Mouse (Mus musculus): Measurements from ENCODE around the gene Rnf44.

Gene Rnf44

DNA sequence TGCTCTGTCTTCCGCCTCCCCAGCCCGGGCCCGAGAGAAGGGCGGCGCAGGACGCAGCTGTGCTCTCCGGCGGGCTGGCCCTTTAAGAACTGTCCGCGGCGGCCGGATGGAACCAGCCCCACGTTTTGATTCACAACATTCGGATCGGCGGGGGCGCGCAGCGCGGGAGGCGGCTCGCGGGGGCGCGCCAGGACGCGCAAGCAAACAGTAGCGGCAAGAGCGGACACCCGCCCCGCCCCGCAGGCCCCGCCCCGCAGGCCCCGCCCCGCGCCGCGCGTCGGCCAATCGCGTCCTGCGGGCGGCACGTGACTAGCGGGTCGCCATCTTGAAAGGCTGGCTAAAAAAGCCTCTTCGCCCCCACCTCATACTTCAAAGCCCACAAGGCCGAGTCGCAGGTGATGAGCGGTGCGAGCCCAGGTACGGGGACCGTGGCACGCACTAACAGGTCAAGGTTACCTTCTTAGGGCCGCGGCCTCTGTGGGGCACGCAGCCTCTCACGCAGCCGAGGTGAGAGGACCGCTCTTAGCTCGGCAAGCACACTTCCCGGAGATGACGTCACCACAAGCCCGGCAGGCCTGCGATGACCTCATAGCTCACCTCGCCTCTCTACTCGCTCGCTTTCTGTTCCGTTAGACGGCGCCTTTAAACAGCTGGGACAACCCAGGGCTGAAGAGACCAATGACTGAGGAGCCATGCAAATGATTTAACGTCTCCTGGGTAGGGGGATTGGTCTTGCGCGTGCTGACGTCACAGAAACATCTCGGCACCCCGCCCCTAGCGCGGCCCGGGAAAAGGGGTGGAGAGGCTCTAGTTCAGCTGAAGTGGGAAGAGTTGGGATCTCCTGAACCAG, 5.9 kb downstream of the Rnf44 start:
- DNase-seq (ENCODE audit: inconsistent age in 2 of 2, low spot score in 1 of 2) = peak; percentile 98 to 99

DNA sequence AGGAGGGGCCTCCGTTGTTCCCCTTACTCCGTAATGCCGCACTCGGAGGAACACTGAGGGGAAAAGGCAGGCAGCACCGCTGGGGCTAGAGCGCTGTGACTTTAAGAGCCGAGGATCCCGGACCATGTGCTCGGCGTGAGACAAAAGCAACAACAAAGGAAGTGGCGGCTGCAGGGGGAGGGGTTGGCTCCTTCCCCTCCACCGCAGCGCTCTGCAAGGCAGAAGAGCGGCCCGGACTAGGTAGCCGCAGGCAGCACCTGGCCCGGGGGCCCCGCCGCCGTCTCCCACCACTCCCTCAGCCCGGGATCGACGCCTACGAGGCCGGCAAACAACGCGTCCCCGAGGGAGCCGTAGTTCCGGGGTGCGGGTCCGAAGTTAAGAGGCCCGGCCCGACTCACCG, 6.6 kb downstream of the Rnf44 start:
- peak; percentile 86 to 94 for DNase-seq (ENCODE audit: inconsistent age in 2 of 2, low spot score in 1 of 2)

DNA sequence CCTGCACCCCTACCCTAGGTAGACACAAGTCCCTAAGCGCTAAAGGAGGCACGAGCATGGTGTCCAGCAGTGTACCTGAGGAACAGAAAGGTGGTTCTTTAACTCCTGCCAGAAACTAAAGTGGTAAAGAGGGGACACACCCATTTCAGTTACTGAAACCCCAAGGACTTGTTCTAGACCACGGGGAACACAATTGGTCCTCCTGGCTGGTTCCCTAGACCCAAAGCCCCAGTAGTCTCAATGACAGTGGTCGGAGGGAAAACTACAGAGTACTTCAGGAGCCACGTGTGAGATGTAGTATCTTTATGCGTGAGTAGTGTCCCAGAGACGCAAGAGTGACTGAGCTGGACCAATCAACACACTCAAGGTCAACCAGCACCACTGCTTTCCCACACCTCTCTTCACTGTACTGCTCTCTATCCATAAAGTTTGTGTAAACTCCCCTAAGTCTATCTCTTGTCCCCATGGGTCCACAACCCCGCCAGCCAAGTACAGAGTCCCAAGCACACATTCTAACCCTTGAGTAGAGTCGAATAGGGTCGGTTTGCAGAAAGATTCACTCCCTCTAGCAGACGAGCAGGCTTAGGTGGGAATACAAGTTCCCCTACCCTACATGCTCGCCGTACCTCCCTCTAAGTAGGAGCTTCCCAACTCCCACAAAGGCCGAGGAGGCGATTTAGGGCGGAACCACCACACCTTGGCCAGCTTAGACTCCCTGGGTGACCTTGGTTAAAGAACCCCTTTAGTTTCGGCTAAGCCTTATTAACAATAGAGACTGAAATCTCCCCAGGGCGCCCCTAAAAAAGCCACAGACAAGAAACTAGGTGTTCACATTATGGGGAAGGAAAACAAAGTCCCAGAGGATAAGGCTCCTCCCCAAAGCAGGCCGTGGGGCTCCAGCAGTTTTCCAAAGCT, 7.3 kb downstream of the Rnf44 start:
- DNase-seq (ENCODE audit: inconsistent age in 2 of 2, low spot score in 1 of 2) = peak; percentile 43 to 78

DNA sequence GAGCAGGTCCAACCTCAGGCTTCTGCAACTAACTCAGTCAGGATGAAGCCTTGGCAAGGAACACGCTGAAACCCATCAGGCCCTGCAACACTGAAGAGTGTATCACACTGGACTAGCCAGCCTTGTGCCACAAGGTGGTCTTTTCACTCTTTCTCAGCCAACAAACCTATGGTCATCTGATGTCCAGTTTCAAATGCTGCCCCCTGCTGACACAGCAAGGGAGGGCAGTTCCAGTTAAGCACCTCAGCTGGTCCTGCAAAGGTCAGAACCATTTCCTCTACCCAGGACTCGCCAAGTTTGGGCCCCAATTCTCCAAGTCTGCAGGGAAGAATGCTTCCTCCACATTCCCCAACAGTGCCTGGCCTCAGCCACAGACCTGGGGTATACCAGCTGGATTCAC, 8.5 kb downstream of the Rnf44 start:
- DNase-seq (ENCODE audit: inconsistent age in 2 of 2, low spot score in 1 of 2) = peak; percentile 74 to 89

DNA sequence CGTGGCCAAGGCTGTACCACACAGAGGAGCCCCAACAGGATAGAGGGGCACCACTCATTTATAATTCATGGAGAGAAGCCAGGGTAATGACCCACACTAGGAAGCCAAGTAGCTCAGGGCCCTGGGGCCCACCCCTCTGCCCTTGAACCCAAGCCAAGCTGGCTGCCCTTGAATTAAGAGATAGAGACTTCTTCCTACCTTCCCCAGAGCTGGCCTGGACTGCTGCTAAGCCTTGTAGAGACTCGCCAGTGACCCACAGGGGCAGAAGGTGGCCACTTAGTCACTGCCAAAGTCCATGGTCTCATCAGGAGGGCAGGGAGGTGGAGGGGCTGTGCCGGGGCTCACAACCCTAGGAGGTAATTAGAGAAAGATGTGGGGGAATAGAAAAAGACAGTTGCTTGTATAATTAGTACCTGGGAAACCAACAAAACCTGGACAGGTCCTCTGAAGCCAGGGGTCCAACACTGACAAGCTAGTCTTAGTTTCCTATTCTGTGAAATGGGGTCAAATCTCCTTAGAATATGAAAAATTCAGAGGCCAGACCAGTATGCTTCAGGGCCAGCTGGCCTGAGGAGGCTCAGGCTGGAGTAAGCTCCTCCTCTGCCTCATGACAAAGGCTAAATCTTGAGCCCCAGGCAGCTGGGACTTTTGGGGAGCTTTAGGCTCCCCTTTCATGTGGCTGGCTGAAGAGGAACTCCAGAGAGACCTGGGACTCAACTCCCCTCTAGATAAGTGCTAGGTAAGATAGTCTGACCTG, 9.4 kb downstream of the Rnf44 start:
- peak; percentile 92 to 96 for DNase-seq (ENCODE audit: inconsistent age in 2 of 2, low spot score in 1 of 2)

DNA sequence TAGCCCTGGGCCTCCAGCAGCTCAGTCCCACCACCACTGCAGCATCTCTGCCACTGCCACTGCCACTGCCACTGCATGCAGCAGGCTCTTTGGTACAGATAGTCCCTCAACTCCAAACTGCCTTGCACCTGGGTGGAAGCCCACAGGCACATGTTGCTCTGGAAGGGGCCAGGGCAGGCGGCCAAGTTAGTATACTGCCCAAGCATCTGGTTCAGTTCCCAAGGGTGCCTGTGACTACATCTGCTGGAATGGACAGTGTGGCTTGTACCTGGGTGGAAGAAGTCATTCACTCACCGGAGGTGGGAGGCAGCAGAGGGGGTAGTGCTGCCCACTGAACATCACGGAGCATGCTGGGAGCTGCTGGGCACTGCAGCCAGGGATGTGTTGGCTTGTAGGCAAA, 10.4 kb downstream of the Rnf44 start:
- DNase-seq (ENCODE audit: inconsistent age in 2 of 2, low spot score in 1 of 2) = peak in 1 of 2 experiments; percentile 53

DNA sequence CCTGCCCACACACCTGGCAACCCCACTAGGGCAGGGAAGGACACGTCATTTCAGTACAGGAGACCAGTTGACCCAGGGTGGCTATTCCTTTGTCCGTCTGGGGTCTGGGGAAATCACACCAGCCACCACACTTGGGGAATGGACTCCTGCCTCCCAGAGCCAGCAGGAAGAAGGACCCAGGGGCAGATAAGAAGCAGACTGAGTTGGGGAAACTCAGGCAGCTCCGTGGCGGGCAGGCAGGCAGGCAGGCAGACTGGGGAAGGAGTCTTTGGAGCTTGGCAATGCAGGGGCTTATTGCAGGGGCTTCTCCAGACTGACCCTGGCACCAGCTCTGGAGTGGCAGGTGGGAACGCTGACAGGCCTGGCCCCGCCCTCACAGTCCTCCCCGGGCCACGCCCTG, 12.4 kb downstream of the Rnf44 start:
- no peak for DNase-seq (ENCODE audit: inconsistent age in 2 of 2, low spot score in 1 of 2)

DNA sequence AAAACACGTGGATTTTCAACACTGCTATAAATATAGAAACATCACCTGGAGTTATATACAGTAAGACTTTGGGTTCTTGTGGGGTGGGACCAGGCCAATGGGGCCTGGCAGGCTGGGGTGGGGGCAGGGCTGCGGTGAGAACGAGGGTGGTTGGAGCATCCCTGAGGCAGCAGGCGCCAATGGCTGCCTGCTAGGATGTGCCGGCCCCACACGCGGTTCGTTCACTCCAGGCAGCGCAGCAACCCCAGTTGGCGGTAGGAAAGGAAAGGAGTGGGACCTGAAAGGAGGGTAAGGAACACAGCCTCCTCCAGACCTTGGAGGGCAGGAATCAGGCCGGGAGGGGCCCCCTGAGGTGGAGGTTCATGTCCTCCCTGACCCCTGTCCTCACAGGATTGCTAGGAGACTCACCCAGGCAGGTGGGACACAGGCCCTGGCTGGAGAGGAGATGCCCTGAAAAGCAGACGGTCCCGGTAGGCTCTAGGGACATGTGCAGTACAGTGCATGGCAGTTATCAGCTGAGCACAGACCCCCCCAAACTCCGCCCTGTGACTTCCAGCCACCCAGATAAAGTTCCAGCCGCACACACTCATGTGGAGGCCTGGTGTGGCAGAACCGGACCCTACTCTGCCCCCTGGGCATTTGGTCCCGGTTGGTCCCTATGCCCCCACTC, 13.4 kb downstream of the Rnf44 start:
- DNase-seq (ENCODE audit: inconsistent age in 2 of 2, low spot score in 1 of 2) = no peak

DNA sequence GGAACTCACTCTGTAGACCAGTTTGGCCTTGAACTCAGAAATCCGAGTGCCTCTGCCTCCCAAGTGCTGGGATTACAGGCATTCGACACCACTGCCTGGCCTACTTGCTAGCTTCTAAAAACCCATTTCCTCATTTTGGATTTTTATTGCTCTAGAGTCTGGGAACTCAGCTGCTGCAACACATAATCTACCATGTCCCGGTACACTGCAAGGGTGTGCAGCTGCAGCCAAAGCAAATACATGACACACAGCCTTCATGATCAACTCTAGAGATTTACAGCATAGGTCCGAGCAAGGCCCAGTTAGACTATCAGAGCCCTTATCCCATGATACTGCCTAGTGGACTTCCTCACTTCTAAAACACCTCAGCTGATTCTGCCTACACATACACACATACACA, 15.4 kb downstream of the Rnf44 start:
- peak in 1 of 2 experiments; percentile 51 for DNase-seq (ENCODE audit: inconsistent age in 2 of 2, low spot score in 1 of 2)

DNA sequence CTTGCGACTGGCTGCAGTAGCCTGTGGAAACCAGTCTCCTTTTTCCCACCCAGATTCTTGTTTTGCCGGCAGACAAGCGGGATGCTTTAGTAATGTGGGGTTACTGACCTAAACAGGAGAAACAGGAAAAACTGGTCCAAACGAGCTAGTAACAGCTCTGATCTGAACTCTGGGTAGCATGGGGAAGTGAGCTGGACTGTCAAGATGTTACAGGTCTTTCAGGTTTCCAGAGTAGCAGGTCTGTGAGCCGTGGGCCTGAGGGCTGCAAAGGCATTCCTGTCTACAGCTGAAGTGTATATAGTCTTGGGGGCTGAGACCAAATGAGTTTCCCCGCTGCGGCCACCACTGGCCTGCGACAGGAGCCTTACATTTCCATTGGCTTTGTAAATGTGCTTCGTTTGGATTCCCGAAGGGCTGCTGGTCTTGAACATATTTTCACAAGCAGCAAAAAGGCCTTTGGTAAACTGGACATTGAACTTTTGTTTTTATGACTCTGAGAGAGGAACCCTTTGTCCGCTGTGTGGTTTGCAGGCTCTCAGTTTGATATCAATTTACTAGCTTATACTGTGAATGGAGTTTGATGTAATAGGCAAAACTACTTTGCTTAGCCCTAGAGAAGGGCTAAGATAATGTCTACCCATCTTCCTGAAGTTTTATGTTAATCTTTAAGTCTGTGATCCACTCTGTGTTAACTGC, 17.7 kb downstream of the Rnf44 start:
- DNase-seq (ENCODE audit: inconsistent age in 2 of 2, low spot score in 1 of 2) = no peak

DNA sequence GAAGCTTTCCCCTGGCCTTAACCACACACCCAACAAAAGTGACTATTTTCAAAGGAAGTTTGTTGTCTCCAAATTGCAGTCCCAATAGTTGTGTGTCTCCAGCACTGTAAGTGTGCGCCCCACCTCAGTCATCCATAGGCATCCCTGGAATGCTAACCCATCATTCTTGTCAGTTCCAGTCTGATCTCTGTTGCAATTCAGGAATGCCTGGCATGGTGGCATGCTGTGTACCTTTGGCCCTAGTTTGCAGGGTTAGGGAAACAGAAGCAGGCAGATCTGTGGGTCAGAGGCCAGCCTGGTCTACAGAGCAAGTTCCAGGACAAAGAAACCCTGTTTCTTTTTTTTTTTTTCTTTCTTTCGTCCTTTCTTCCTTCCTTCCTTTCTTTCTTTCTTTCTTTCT, 23.2 kb downstream of the Rnf44 start:
- no peak for DNase-seq (ENCODE audit: inconsistent age in 2 of 2, low spot score in 1 of 2)

DNA sequence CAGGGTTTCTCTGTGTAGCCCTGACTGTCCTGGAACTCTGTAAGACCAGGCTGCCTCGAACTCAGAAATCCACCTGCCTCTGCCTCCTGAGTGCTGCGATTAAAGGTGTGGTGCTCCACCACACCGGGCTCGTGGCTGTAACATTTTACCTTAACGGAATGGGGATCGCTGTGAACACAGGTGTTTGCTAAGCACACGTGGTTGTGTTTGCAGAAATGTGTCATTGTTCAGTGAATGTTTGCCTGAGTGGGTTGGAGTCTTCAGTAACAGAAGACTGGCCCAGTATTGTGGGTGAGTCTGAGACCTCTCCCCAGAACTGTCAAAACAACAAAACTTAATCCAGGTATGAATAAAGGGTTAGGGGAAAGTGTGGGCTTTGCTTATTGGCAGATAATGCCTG, 28.6 kb downstream of the Rnf44 start:
- DNase-seq (ENCODE audit: inconsistent age in 2 of 2, low spot score in 1 of 2) = no peak

DNA sequence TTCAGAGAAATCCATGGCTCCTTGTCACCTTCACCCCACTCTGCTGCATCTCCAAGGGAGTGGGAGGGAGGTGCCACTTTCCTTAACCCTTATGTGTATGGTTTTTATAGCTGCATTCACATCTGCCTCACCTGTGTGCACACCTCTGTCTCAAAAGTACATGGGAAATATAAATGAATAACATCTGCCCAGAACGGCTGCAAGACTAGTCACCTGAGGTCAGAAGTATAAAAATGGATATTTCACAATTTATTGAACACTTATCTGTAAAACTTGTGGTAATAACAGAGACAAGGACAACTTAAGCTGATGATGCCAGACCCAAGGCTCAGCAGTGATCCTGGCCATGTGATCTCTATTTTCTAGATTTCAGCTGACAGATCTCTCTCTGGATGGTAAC, 29.2 kb downstream of the Rnf44 start:
- peak in 1 of 2 experiments; percentile 68 for DNase-seq (ENCODE audit: inconsistent age in 2 of 2, low spot score in 1 of 2)

DNA sequence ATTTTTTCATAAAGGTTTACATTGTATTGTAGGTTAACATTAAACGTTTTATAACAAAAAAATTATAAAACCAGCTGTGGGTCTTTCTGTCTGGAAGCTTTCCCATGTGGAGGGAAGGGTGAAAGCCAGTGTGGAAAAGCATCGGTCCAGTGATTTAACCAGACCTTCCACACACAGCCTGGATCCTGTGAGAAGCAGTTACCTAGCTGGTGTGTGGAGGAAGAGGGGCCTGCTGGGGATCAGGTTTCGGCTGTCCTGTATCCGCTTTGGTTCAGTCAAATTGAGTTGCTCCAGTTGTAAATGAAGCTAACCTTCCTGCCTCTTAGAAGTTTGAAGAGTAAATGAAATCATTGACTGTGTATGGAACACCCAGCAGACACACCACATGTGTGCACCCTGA, 29.7 kb downstream of the Rnf44 start:
- DNase-seq (ENCODE audit: inconsistent age in 2 of 2, low spot score in 1 of 2) = no peak

DNA sequence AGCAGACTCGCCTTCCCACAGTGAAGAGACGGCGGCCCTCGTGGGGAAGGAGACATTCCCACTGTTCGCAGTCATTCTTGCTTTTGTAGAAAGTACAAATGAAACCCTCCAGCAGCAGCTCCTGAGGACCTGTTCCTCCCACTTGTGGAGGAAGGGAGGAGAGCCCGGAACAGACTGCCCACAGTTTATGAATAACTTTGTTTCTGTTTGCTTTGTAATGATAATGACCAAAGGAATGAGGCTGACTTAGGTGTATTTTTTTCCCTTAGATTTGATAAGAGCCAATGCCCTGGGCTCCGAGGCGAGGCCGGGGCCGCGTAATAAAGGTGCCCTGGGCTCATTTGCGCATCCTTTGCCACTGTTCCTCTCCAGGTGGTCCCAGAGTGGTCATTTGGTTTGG, 32.3 kb downstream of the Rnf44 start:
- no peak for DNase-seq (ENCODE audit: inconsistent age in 2 of 2, low spot score in 1 of 2)

DNA sequence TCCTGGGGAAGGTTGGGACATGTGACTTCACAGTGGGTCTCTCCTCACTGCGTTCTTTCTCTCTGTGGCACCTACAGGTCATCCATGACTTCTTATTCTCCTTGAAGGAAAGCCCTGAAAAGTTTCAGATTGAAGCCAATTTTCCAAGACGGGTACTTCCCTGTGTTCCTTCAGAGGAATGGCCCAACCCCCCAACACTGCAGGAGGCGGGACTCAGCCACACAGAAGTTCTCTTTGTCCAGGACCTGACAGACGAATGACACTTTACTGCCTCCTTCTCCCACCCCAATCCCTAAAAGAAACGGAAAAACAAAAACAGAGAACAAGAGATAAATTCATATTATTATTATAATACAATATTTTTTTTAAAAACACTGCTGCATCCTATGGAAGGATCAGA, 32.8 kb downstream of the Rnf44 start:
- DNase-seq (ENCODE audit: inconsistent age in 2 of 2, low spot score in 1 of 2) = no peak

DNA sequence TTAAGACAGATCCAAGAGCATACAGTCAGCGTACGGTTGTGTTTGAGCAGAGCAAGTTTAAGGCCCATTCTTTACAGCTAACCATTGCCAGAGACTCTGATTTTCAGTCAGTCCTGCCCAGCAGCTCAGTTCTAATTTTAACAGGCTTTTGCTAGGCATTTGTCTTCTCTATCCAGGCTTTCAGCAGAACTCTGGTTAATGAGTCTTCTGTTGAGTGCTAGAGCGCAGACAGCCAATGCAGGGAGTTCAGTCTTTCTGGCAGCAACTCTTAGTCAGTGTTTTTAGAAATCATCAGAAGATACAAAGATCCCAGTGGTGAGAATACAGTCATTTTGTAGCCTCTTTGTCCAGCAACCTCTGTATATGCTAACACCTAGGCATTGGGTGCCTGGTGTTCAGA, 43.2 kb downstream of the Rnf44 start:
- DNase-seq (ENCODE audit: inconsistent age in 2 of 2, low spot score in 1 of 2) = no peak

DNA sequence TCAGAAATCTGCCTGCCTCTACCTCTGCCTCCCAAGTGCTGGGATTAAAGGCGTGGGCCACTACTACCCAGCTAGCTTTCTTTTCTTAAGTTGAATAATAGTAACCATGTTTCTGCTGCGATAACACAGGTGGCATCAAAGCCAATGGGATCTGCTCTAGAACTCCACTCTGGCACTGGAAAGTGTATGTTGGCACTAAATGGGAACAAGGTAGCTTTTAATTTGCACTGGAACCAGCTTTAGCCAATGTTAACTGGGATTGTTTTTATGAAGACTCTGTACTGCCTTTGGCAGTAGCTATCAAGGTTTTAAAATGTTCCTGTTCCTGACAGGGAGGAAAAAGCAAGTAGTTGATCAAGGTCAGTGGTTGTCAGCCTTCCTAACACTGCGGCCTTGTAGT, 58.7 kb downstream of the Rnf44 start:
- DNase-seq (ENCODE audit: inconsistent age in 2 of 2, low spot score in 1 of 2) = peak in 1 of 2 experiments; percentile 55

DNA sequence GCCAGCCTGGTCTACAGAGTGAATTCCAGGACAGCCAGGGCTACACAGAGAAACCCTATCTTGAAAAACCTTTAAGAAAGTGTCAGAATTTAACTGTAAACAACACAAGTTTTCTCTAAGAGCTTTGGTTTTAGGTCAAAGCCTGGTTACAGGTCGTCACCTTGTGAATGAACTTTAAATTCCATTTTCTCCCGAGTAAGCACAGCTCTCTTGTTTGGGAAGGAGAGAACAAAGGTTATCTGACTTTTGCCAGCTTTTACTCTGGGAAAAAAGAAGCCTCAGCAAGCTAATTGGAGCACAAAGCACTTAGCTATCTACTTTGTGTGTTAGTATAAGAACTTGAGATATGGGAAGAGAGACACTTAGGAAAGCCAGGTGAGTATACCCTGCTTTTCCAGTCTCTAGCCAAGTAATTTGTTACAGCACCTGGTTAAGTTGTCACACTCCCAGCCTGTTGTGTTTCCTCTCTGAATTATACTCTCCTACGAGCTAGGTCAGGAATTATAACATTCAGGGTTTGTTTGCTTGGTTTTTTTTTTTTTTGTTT, 60.9 kb downstream of the Rnf44 start:
- no peak for DNase-seq (ENCODE audit: inconsistent age in 2 of 2, low spot score in 1 of 2)
